Mouse (Mus musculus): ENCODE data around the gene A630076J17Rik.

The A630076J17Rik gene

DNA sequence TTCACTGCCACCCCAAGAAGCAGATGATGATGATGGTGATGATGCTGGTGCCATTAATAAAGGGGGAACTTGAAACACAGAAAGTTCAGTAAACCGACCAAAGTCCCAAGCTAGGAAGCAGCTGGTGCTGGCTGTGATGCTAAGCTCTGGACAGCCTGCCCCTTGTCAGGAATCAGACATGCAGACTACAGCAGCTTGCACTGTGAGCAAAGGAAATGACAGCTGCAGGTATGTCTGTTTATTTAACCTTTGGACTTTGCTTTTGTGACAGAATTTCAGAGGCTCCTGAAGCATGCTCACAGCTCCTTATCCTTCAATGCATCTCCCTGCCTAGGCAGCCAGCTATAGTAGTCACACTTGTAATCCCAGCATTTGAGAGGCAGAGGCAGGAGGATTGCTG is at the start of gene A630076J17Rik:
Gene A630076J17Rik (plus strand): TSS at position 88 of the 400 bp plus-strand sequence.
- DNase-seq (ENCODE audit: low spot score in 2 of 2) = no peak

DNA sequence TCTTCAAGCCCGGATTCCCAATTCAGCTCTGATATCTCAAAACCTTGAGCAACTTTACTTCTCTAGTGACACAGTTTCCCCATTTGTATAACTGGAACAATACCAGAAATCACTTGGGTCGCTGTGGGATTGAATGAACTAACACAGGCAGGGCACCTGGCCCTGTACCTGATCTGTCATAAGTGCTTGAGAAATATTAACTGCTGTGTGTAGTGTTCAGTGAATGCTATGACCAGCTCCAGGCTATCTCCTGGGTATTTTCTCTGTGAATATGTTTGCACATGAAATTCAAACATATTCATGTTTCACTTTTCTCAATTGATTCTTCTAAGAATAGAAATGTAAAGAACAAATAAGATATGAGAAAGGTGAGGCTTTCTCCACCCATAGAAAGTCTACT is 49.6 kb upstream of the A630076J17Rik start:
- DNase-seq (ENCODE audit: low spot score in 2 of 2) = no peak

DNA sequence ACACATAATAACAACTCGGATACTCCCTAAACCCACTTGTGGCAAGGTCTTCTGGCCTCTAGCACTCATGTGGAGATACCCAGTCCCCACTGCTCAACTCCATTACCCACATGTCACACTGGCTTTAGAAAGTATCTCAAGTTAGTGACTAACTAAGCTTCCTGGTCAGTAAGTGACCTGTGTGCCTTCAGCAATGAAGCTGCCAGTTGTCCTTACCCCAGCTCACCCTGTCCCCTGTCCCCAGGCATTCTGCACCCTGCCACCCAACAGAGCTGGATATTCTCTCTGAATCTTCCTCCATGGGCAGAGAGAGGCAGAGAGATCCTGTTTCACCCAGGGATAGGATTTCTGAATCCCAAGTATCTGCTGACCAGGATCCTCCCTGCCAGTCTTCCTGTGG is 47.7 kb upstream of the A630076J17Rik start, which contains the start of gene Kcna10:
Gene Kcna10 (plus strand): TSS at position 301 of the 400 bp plus-strand sequence.
- no peak for DNase-seq (ENCODE audit: low spot score in 2 of 2)

DNA sequence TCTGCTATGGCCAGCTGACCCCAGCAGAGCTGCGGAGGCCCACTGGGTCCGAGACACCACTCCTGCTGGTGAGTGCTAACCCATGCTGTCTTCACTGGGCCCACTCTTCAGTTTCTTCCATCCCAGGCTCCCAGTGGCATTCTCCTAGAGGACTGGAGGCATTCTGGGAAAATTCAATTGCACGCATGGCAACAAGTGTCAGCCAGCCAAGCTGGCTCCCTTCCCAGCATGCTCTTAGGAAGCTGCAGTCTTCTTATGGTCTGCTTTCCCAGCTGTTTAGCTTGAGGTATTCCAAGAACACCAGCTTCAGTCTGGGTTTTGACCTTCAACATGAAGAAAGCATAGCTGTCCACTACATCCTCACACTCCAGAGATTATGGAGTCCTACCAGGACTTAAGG is 47.2 kb upstream of the A630076J17Rik start:
- no peak for DNase-seq (ENCODE audit: low spot score in 2 of 2)

DNA sequence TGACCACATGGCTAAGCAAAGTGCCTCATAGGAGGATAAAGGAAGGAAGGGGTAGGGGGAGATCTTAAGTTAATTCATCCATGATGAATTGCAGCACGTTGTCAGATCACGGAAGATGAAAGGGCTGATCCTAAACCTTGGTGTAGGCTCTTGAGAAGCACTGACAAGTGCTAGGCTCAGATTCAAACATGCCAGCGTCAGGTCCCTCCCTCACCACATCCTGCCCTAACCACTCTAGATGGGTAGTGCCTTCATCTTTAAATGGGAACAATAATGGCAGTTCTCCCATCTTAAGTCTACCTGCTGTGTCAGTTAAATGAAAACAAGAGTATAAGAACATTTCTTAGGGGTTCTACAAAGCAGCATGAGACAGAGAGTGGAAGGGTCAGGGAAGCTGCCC is 44.8 kb upstream of the A630076J17Rik start:
- DNase-seq (ENCODE audit: low spot score in 2 of 2) = no peak

DNA sequence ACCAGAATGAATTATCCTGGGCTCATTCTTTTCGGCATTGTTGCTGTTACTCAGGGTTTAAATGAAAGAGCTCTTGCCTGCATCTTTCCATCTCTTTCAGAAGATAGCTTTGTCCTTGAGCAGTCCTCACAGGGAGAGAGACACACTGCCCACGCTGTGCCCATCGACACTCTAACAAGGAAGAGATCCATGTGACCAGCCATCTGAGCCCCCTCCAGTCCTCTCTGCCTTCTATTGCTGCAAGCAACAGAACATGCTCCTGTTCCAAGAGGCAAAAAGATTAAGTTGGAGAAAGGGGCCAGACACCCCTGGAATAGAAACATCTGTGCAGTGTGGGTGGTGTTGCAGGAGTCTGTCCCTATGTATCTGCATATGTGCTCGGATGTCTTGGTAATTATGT is 43.4 kb upstream of the A630076J17Rik start:
- no peak for DNase-seq (ENCODE audit: low spot score in 2 of 2)

DNA sequence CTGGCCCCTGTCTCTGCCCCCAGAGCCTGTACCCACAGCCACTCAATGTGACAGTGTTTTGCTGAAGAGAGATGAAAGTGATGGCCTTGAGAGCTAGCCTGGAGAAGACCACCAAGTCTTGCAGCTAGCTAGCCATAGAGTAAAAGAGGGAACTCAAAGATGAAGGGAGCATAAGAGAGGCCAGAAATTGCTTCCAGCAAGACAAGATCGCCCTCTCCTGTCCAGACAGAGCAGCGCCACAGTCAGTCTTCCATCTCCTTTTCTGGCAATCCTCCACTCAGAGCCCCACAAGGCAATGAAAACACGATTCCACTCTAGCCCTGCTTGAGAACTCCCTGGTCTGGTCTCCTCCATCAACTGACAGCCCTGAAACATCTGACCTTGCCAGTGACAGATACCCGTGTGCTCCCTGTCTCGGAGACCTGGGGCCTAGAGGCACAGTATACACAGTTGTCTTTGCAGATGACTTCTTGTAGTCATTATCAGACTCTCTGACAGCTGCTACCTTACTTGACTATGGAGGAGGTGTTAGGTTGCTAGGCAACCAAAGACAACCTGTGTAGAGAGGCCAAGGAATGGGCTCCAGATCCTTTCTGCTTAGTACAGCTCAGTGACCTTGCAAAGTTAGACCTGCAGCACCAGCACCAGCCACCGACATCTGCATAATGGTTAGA is 42.1 kb upstream of the A630076J17Rik start:
- peak in 1 of 2 experiments; percentile 19 for DNase-seq (ENCODE audit: low spot score in 2 of 2)

DNA sequence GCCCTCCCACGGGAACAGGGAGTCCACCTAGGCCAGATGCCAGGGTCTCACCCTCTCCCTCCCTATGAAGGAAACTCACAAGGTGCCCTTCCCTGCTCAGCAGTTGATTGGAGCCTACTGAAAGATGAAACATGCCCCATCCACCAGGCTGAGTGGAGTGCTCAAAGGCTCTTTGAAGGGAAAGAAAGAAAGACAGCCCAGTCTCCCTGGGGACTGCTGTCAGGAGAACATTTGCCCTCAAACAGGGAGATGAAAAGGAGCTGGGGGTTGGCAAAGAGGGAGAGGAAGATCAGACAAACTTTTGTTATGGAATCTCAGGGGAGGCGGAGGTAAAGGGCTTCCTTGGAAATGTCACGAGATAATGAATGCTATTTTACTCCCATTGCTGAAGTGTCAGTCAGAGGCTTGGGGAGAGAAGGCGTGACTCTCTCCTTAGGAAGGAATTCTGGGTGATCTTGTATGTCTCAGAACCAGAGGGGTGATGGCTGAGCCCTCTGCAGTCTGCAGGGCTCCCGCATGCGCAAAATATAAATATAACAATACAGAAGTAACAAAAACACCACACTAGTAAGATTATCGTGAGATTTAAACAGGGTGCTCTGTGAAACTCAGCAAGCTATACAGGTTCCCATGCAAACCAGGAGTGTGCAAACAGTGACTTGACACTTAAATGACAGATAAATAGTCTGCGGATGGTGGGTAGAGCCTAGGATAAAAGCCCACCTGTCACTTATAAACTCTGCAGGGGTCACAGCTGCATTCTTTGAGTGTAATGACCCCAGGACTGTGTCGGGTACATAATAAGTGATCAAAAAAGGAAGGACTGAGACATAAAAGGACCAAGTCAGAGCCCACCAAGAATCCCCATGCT is 28.9 kb upstream of the A630076J17Rik start:
- no peak for DNase-seq (ENCODE audit: low spot score in 2 of 2)

DNA sequence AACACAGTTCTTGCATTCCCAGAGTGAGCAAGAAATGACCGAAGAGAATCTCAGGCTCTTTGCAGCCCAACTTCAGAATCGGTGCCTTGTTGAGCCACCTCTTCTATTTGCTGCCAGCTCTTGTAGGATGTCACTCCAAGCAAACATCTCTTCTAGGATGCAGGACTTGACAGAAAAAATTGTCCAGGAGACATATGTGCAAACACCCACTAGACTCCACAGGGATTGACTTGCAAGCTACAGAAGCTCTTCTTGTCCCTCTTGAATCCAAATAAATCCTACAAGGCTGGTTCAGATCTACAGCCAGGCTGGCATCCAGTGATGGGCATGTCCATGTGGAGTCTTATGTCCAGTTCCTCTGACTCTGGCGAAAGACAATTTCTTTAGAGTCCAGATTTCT is 26.0 kb upstream of the A630076J17Rik start:
- no peak for DNase-seq (ENCODE audit: low spot score in 2 of 2)

DNA sequence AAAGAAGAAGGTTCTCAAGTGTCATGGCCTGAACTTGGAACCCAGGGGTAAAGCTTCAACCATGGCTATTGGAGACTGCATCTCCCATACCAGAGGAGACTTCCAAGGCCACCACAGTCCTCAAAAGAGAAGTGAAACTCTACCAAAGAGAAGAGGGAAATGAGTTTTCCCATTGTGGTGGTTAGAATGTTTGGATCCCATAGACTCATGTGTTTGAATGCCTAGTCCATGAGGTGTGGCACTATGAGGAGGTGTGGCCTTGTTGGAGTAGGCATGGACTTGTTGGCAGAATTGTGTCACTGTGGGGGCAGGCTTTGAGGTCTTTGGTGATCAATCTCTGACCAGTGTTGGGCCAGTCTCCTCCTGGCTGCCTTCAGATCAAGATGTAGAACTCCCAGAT is 25.2 kb upstream of the A630076J17Rik start:
- no peak for DNase-seq (ENCODE audit: low spot score in 2 of 2)

DNA sequence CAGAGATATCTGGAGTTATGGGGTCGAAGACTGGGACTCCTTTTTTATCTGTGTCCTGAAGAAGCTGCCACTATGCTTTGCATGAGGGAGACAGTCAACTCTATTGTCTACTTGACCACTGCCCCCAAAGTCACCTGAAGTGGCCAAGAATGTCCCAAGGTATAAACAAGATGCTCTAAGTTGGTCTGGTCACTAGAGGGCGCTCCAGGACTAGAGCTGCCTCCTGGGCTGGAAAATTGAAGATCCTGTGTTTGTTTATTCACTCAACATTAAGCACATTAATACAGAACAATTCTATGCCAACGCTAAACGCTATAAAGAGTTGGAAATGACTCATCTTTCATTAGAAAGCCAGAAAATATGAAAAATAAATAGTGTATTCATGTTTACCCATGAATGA is 24.4 kb upstream of the A630076J17Rik start:
- DNase-seq (ENCODE audit: low spot score in 2 of 2) = peak; percentile 62 to 69

DNA sequence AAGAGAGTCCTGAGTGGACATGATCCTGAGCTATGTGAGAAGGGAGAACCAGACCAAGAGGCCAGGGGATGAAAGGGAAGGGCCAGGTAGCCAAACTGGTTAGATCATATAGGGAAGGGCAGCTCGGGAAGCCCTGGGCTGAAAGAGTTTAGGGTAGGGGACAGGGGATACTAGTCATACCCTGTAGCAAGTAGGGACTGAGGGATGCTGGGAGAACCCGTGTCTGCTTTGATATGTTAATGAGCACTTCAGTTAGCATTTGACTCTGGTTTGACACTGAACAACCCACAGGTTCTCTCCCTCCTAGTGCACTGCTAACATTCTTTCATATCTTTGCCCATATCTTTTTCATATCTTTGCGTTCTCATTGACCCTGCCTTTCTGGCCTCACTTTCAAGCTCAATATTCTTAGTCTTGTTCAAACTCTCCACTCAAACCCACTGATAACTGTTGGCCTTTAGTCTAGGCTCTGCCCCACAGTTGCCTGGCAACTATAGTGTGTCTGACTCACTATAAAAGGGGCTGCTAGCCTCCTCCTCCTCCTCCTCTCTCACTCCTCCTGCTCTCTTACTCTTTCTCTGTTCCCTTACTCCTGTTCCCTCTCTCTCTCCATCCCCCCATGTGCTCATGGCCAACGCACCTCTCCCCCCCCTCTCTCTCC is 23.8 kb upstream of the A630076J17Rik start:
- no peak for DNase-seq (ENCODE audit: low spot score in 2 of 2)

DNA sequence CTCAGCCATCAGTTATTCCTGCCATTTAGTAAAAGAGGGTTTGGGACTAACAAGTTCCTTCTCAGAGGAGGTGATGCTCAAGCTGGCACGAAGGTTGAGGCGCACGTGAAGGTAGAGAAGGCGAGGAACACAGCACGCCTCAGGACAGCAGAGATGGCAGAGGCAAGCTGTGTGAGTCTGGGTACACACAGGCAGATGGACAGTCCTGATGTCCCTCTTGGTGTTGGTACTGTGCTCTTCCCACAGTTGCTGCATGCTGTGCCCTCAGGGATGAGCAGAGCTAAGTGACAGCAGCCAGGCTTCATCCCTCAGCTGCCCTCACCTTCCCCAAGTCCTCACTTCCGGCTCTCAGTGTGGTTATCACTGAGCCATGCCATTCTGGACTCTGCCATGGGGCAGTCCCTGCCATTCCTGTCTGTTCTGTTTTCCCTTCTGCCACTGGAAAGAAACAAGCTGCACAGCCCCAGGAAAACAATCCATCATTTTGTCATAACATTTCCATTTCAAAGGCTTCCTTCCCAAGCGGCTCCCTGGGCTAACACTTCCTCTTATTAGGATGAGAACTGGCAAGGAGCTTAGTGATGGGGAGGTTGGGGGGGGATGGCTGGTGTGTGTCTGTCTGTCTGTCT is 22.7 kb upstream of the A630076J17Rik start:
- no peak for DNase-seq (ENCODE audit: low spot score in 2 of 2)

DNA sequence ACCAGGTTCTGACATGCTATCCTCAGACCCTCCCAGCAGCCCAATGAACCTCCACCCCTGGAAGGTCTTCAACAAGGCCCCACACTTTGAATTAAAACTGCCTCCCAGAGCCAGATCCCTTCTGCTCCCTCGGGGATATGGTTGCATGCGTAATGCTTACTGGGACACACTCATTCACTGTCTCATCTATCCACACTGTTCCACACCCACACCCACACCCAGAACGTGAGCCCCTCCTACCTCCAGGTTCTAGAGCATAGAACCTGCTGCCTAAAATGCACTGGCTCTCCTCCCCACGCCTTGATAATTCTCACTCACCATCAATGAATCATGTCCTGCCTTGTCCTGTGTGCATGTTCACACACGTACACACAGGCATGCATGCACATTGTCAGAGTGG is 15.8 kb upstream of the A630076J17Rik start:
- DNase-seq (ENCODE audit: low spot score in 2 of 2) = no peak

DNA sequence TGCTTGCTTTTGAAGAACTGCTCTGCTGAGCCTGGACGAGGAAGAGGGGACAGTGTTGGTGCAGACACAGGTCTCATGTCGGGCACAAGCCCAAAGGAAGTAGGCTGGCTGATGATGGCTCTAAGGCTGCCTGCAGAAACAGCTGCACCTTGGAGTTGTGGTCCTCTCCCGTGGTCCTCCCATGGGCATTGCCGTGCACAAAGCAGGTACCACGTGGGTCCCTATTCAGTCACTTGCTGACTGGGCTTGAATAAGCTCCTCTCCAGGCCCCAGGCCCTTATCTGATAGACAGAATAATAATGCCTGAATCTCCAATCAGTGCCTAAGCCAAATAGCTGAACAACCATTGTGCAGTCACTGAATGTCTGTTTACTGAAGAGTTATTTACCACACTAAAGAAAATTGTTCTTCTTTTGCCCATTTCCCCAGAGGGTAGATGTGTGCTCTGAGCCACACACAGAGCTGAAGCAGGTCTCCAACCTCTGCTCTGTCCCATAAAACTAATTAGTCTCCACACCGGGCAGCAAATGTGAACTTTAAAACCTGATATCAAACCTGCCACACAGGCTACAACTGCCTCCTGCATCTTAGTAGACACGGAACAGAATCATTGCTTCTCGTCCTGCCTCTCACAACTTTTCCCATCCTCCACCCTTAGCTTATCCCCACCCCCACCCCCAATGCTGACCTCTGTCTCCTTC is 13.9 kb upstream of the A630076J17Rik start:
- DNase-seq (ENCODE audit: low spot score in 2 of 2) = no peak

DNA sequence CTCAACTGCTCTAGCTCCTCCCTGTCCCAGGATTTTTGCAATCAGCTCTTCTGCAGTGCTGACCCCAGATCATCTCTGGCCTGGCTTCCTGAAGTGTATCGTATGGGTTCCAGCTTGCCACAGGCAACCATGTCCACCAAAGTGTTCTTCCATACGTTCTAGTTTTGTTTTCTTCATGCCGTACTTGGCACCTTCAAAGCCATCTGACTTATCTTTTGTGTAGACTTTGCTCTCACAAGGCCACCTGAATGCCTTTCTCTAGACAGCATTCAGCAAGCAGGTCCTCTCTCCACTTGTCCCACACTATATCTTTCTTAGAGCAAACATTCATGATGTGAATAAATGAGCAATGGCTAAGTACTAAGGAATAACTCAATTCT is 13.3 kb upstream of the A630076J17Rik start:
- DNase-seq (ENCODE audit: low spot score in 2 of 2) = no peak

DNA sequence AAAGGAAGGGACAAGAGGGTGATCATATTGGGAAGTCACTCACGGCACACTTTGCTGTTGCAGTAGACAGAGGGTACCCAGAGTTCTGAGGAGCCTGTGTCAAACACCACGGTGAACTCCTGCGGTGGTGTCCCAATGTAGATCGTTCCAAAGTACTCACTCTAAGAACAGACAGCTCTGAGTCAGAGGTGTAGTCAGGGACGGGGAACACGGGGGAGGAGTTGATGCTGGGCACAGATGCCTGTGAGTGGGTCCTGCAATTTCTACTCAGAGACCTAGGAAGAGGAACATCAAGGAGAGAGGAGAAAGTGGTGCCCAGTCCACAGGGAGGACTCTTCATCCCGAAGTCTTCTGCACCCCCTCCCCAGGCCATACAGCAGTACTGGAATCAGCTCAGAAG is 11.8 kb upstream of the A630076J17Rik start:
- DNase-seq (ENCODE audit: low spot score in 2 of 2) = no peak

DNA sequence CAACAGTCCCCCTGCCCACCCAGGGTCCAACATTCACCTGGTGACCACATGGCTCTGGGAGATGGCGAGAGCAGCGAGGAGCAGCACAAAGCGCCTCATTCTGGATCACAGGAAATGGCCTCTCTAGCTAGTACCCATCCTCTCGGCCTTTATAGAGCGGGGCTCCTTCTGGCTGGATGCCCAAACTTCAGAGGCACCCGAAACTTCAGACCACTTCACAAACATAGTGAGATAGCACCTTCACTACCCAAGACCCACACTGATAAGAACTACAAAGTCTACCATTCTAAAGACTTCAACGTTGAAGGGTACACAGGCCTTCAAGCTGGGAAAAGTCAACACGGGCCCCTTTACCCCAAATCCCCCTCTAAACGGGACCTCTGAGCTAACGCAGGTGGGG is 8.8 kb upstream of the A630076J17Rik start, which contains the start of gene Cym:
Gene Cym (minus strand): TSS at position 125 of the 400 bp plus-strand sequence.
- DNase-seq (ENCODE audit: low spot score in 2 of 2) = no peak

DNA sequence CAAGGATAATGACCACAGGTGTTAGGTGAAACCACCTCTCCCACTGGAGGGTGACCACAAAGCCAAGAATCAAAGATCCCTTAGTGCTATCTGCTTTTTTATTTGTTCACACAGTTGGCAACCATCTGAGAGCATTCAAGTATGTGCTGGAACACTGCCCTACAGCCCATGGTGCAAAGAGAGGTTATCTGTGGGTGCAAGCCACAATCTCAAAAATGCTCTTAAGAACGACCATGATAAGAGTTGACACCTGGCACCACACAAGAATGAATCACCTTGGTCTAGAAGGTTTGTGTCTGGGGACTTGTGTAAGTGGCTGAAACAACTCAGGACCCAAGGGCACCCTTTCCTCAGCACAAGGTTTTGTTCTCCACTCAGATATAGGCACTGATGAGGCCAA is 7.2 kb upstream of the A630076J17Rik start:
- DNase-seq (ENCODE audit: low spot score in 2 of 2) = no peak

DNA sequence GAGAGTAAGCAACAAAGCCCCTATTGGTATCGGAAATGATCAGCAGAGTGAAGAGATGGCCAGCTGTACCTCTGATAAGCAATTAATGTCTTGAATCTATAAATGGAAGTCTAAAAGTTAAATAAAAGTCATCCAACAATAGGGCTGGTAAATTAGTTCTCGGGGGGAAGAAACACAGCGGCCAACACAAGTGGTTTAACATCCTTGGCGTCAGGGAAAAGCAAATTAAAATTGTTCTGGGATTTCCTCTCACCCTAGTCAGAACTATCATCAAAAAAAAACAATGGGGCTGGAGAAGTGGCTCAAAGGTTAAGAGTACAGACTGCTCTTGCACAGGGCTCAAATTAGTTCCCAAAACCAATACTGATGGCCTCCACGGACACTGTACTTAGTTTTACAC is 4.6 kb upstream of the A630076J17Rik start:
- DNase-seq (ENCODE audit: low spot score in 2 of 2) = no peak

DNA sequence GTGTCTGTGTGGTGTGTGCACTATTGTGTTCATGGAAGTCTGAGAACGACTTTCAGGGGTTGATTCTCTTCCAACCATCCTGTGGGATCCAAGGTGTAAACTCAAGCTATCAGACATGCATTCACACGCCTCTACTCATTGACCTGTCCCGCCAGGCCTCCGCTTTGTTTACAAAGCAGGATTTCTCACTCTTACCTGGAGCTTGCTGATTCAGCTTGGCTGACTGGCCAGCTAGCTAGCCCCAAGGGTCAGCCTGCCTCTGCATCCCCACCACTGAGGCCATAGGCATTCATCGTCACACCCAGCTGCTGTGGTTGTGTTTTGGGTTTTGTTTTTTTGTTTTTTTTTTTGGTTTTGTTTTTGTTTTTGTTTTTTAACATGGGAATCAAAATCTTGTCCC is 1.2 kb upstream of the A630076J17Rik start:
- DNase-seq (ENCODE audit: low spot score in 2 of 2) = no peak

Measured in urinary bladder, postnatal 36 days (tissue).